Mouse (Mus musculus) midbrain, embryonic 14.5 days (tissue): ENCODE measurements around the gene Abca9. TPM values are rescaled to one million over a fixed set of nuclear protein-coding genes. Genes with fewer than 3 reads are reported as not detected.

Experiments used
- polyA plus RNA-seq: library from polyadenylated mRNA; unstranded; fragments of >200 nt; fragmentation: Nextera tagmentation; extraction: Ambion mirVana; gene quantifications from 2 replicates; pipeline ENCODE4 v1.2.1, GENCODE M21; 2014

Abca9 gene
- polyA plus RNA-seq, 1 experiment from 2014 or later = 3.8 TPM

Other genes starting within 250 kb of the Abca9 start
- 1.9 and 2.3 TPM in 2 replicates for gene Abca8b, start 172.4 kb downstream of the Abca9 start, polyA plus RNA-seq
- gene Abca8a, start 72.2 kb downstream of the Abca9 start, polyA plus RNA-seq = 0.04 and 0.32 TPM in 2 replicates
- 0.09 and 0.34 TPM in 2 replicates for gene Abca6, start 83.6 kb upstream of the Abca9 start, polyA plus RNA-seq
- gene Abca5, start 169.5 kb upstream of the Abca9 start, polyA plus RNA-seq = 14.5 and 21.4 TPM in 2 replicates
- 19.3 and 26.2 TPM in 2 replicates for gene Map2k6, start 230.9 kb upstream of the Abca9 start, polyA plus RNA-seq